Mouse (Mus musculus) kidney, postnatal 10 days (tissue): ENCODE measurements around the gene D6Wsu163e.

Source experiments
- DNase-seq: peaks from one replicate; pipeline ENCODE4 v3.0.0; 2021; ENCODE audit warnings: mixed read lengths

Gene D6Wsu163e

GRCm38 (mm10) chr6:127010021-127010420 lies 70.3 kb downstream of the D6Wsu163e start:
- no peak for DNase-seq

- DNase-seq: no peak
Measured at GRCm38 (mm10) chr6:127011947-127012535, 72.3 kb downstream of the D6Wsu163e start.

GRCm38 (mm10) chr6:127014906-127015770 lies 75.4 kb downstream of the D6Wsu163e start, which contains the start of gene Fgf6:
Gene Fgf6, plus strand, starts transcription at chr6:127015586.
- no peak for DNase-seq

GRCm38 (mm10) chr6:127019254-127019653 lies 79.5 kb downstream of the D6Wsu163e start:
- DNase-seq: no peak

GRCm38 (mm10) chr6:127020431-127020830 lies 80.7 kb downstream of the D6Wsu163e start:
- DNase-seq: no peak

GRCm38 (mm10) chr6:127024836-127025235 lies 85.1 kb downstream of the D6Wsu163e start:
- no peak for DNase-seq
